Mouse (Mus musculus) liver, adult 2 months (tissue): ENCODE results near the gene Prkcb.

Source experiments
- CTCF ChIP-seq: fragments of 200-500 bp; IDR thresholded peaks from 2 replicates; pipeline ENCODE4 v1.5.1; 2011; ENCODE audit warnings: low read depth, low read length, control low read depth
- POLR2A ChIP-seq: fragments of 200-500 bp; IDR thresholded peaks from 2 replicates; pipeline ENCODE4 v1.6.1; 2011; ENCODE audit warnings: low read length, control low read depth; ENCODE audit not compliant: insufficient read depth; ENCODE audit errors: extremely low read depth

DNA sequence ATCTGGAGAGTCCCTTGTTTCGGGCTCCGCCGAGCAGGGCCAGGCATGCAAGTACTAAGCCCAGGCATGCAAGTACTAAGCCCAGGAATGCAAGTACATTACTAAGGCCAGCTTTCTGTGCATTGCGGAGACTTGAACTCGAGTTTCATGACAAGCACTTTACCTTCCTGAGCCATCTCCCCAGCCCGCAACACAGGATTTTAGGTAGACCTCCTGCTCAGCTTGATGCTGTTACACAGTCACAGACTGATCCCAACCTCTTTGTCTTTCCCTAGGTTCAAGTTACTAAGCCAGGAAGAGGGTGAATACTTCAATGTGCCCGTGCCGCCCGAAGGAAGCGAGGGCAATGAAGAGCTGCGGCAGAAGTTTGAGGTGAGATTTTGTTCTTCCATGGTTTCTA lies 239.7 kb downstream of the Prkcb start:
- TF ChIP-seq POLR2A (no peak), CTCF (no peak)
